Mouse (Mus musculus) macrophage (primary cell): ENCODE data around the gene Olfr122. TPM values are rescaled to one million over a fixed set of nuclear protein-coding genes. Genes with fewer than 3 reads are reported as not detected.

ENCODE experiments used
- H3K27ac ChIP-seq: fragments of 350-480 bp; formaldehyde crosslinking; 2 replicates; pipeline ENCODE4 v1.9.0; 2021
- H3K36me3 ChIP-seq: fragments of 350-480 bp; formaldehyde crosslinking; 2 replicates; pipeline ENCODE4 v1.9.0; 2021; ENCODE audit errors: inconsistent target
- H3K4me3 ChIP-seq: fragments of 350-480 bp; formaldehyde crosslinking; 2 replicates; pipeline ENCODE4 v1.9.0; 2021; ENCODE audit errors: inconsistent target
- H3K79me2 ChIP-seq: fragments of 350-480 bp; formaldehyde crosslinking; 2 replicates; pipeline ENCODE4 v1.9.0; 2021; ENCODE audit errors: inconsistent target
- WGBS: methylation state at CpG from one replicate; pipeline ENCODE4 v1.1.7; 2026; ENCODE audit warnings: inconsistent platforms; ENCODE audit not compliant: missing documents; 5-methylcytosine and 5-hydroxymethylcytosine counted together
- polyA plus RNA-seq: library from polyadenylated mRNA; stranded (reverse); fragments of 250-400 nt; gene quantifications from 3 replicates; pipeline ENCODE4 v1.2.4, GENCODE M21; 2018; ENCODE audit warnings: inconsistent platforms
- total RNA-seq, 78 experiments: library from RNA; depleted of rRNA; stranded (reverse); fragments of 250-400 nt; gene quantifications; 1 replicate in 9 of 78; 2 replicates in 24 of 78; 3 replicates in 43 of 78; 4 replicates in 2 of 78; pipeline ENCODE4 v1.2.4; 2018; ENCODE audit warnings: inconsistent platforms in 56 of 78

Gene Olfr122
- not detected for total RNA-seq (2018; cell fraction: chromatin; rRNA removed)
- total RNA-seq (2018; cell fraction: cytosol; rRNA removed): not detected
- not detected for total RNA-seq (2018; cell fraction: nucleus; rRNA removed)
- polyA plus RNA-seq: not detected in 3 replicates

GRCm38 (mm10) chr17:37768307-37768706, at the start of gene Olfr122:
Olfr122 (plus strand) TSS chr17:37768607.
- 90% methylated on average over 2 of the region's 4 CpGs for WGBS
- Histone ChIP-seq H3K4me3 (no peak within 1 kb of the TSS), H3K27ac (no peak within 1 kb of the TSS), H3K36me3 (no peaks in the 10 kb centered on the region), H3K79me2 (no peaks in the 10 kb centered on the region)

GRCm38 (mm10) chr17:37721508-37721907, 46.9 kb upstream of the Olfr122 start, which contains the start of gene Olfr120:
Olfr120 (plus strand) TSS chr17:37721808.
- WGBS: 80% methylated on average over 1 of the region's 1 CpGs
- Histone ChIP-seq H3K4me3 (no peak within 1 kb of the TSS), H3K79me2 (no peaks in the 10 kb centered on the region), H3K27ac (no peak within 1 kb of the TSS), H3K36me3 (no peaks in the 10 kb centered on the region)

- no peak overlapping the region for H3K4me3 ChIP-seq
- no peaks in the 10 kb centered on the region for H3K36me3 ChIP-seq
- WGBS: 62% methylated on average over 7 of the region's 7 CpGs
- H3K79me2 ChIP-seq: no peaks in the 10 kb centered on the region
- H3K27ac ChIP-seq: no peak overlapping the region
Measured at GRCm38 (mm10) chr17:37738070-37738469, 30.3 kb upstream of the Olfr122 start.

GRCm38 (mm10) chr17:37793229-37793628, 24.8 kb downstream of the Olfr122 start, which contains the start of gene Olfr123:
Olfr123 (plus strand) TSS chr17:37793529.
- Histone ChIP-seq H3K4me3 (no peak within 1 kb of the TSS), H3K27ac (no peak within 1 kb of the TSS), H3K79me2 (no peaks in the 10 kb centered on the region), H3K36me3 (no peaks in the 10 kb centered on the region)
- WGBS: 85% methylated on average over 2 of the region's 2 CpGs

GRCm38 (mm10) chr17:37799588-37799987, 31.2 kb downstream of the Olfr122 start, which contains the start of gene Olfr124:
Olfr124 (plus strand) TSS chr17:37799888.
- no peak within 1 kb of the TSS for H3K27ac ChIP-seq

More at GRCm38 (mm10) chr17:37799588-37799987, 31.2 kb downstream of the Olfr122 start, which contains the start of gene Olfr124:
- no peaks in the 10 kb centered on the region for H3K79me2 ChIP-seq
- H3K4me3 ChIP-seq: no peak within 1 kb of the TSS
- 83% methylated on average over 3 of the region's 3 CpGs for WGBS
- H3K36me3 ChIP-seq: no peaks in the 10 kb centered on the region

Other genes with a start within 250 kb of the Olfr122 start
- gene Olfr112, start 199.2 kb upstream of the Olfr122 start, polyA plus RNA-seq: not detected in 3 replicates
- gene Olfr113, start 190.9 kb upstream of the Olfr122 start, polyA plus RNA-seq: not detected in 3 replicates
- gene Olfr114, start 175.9 kb upstream of the Olfr122 start, polyA plus RNA-seq: not detected in 3 replicates
- not detected in 3 replicates for gene Olfr115, start 141.5 kb upstream of the Olfr122 start, polyA plus RNA-seq
- gene Olfr116, start 141.4 kb upstream of the Olfr122 start, polyA plus RNA-seq: not detected in 3 replicates
- not detected in 3 replicates for gene Olfr117, start 104.8 kb upstream of the Olfr122 start, polyA plus RNA-seq
- gene Olfr118, start 101.6 kb upstream of the Olfr122 start, polyA plus RNA-seq: not detected in 3 replicates
- gene Olfr119, start 72.0 kb upstream of the Olfr122 start, polyA plus RNA-seq: not detected in 3 replicates
- not detected in 3 replicates for gene Olfr120, start 46.8 kb upstream of the Olfr122 start, polyA plus RNA-seq
- not detected in 3 replicates for gene Olfr121, start 19.8 kb upstream of the Olfr122 start, polyA plus RNA-seq
- not detected in 3 replicates for gene Olfr123, start 24.9 kb downstream of the Olfr122 start, polyA plus RNA-seq
- not detected in 3 replicates for gene Olfr124, start 31.3 kb downstream of the Olfr122 start, polyA plus RNA-seq
- gene Olfr125, start 64.3 kb downstream of the Olfr122 start, polyA plus RNA-seq: not detected in 3 replicates
- gene Olfr126, start 78.9 kb downstream of the Olfr122 start, polyA plus RNA-seq: not detected in 3 replicates
- not detected in 3 replicates for gene Olfr127, start 131.8 kb downstream of the Olfr122 start, polyA plus RNA-seq
- gene Olfr128, start 151.9 kb downstream of the Olfr122 start, polyA plus RNA-seq: not detected in 3 replicates
- gene Olfr761, start 184.5 kb downstream of the Olfr122 start, polyA plus RNA-seq: not detected in 3 replicates